Mouse (Mus musculus) left cerebral cortex, postnatal 25 days (tissue): ENCODE data around the gene Ldhal6b. TPM values are rescaled to one million over a fixed set of nuclear protein-coding genes. Genes with fewer than 3 reads are reported as not detected.
"Not testable (repeated sequence)": the region's sequence is repeated elsewhere in the genome, so short reads cannot be mapped to it uniquely, and the experiment has no call there.

Source experiments
- DNase-seq, 2 experiments: peaks; one replicate each; pipeline ENCODE4 v3.0.0; 2022; ENCODE audit warnings: low spot score in 2 of 2, mixed read lengths in 1 of 2
- intact Hi-C: fragments of 180-260 bp; cut with DNase I; formaldehyde crosslinking; loops from one replicate; pipeline ENCODE4 v1.15.1; 2025
- total RNA-seq, 2 experiments: library from RNA; stranded (reverse); gene quantifications; 2 replicates each; pipeline ENCODE4 v1.2.3; 2021

Ldhal6b gene
- 1 to 10 TPM; 1.1 to 1.2 TPM for total RNA-seq

GRCm38 (mm10) chr17:5418545-5418944 is at the start of gene Ldhal6b:
Gene Ldhal6b, minus strand, starts transcription at chr17:5418767.
- no peak for DNase-seq
- intact Hi-C loops = no loop called here

- intact Hi-C loops = no loop called here
- no peak for DNase-seq
Measured at GRCm38 (mm10) chr17:5467177-5467576, 48.6 kb upstream of the Ldhal6b start.

GRCm38 (mm10) chr17:5466736-5467135 is 48.2 kb upstream of the Ldhal6b start:
- no peak for DNase-seq
- intact Hi-C loops = no loop called here

- intact Hi-C loops = no loop called here
- DNase-seq = no peak
Measured at GRCm38 (mm10) chr17:5463912-5464311, 45.3 kb upstream of the Ldhal6b start.

- DNase-seq = peak in 1 of 2 experiments; percentile 38
- intact Hi-C loops = no loop called here
Measured at GRCm38 (mm10) chr17:5453657-5454056, 35.1 kb upstream of the Ldhal6b start.

GRCm38 (mm10) chr17:5443751-5444150 is 25.2 kb upstream of the Ldhal6b start:
- intact Hi-C loops = loop anchor here (5.0 to 10.0 kb wide), 2 partner anchors 89 to 481 kb away; no protein-coding TSS in a partner anchor
- no peak for DNase-seq

- intact Hi-C loops = loop anchor here (5.0 to 10.0 kb wide), 2 partner anchors 89 to 482 kb away; no protein-coding TSS in a partner anchor
- no peak for DNase-seq
Measured at GRCm38 (mm10) chr17:5443260-5443659, 24.7 kb upstream of the Ldhal6b start.

- intact Hi-C loops = loop anchor here (5.0 to 10.0 kb wide), 2 partner anchors 90 to 482 kb away; no protein-coding TSS in a partner anchor
- DNase-seq = not testable (repeated sequence)
Measured at GRCm38 (mm10) chr17:5442403-5442802, 23.8 kb upstream of the Ldhal6b start.

GRCm38 (mm10) chr17:5440159-5440971 is 21.8 kb upstream of the Ldhal6b start, which contains the start of gene Tmem242:
Gene Tmem242, minus strand, starts transcription at chr17:5440259.
- intact Hi-C loops = loop anchor here (1.0 to 10.0 kb wide), 6 partner anchors 52 to 484 kb away; partner anchors contain the start of gene Zdhhc14
- DNase-seq = peak; percentile 90 to 92

- peak in 1 of 2 experiments; percentile 35 for DNase-seq
- intact Hi-C loops = loop anchor here (1.0 to 10.0 kb wide), 6 partner anchors 53 to 485 kb away; partner anchors contain the start of gene Zdhhc14
Measured at GRCm38 (mm10) chr17:5439831-5440158, 21.2 kb upstream of the Ldhal6b start.

- intact Hi-C loops = loop anchor here (5.0 kb wide), 1 partner anchor 458 kb away; no protein-coding TSS in a partner anchor
- no peak for DNase-seq
Measured at GRCm38 (mm10) chr17:5429772-5430133, 11.2 kb upstream of the Ldhal6b start.

- DNase-seq = peak; percentile 93 to 97
- intact Hi-C loops = no loop called here
Measured at GRCm38 (mm10) chr17:5429090-5429771, 10.7 kb upstream of the Ldhal6b start.

- no peak for DNase-seq
- intact Hi-C loops = no loop called here
Measured at GRCm38 (mm10) chr17:5425204-5425603, 6.6 kb upstream of the Ldhal6b start.

- peak in 1 of 2 experiments; percentile 72 for DNase-seq
- intact Hi-C loops = no loop called here
Measured at GRCm38 (mm10) chr17:5424156-5424555, 5.6 kb upstream of the Ldhal6b start.

- intact Hi-C loops = no loop called here
- no peak for DNase-seq
Measured at GRCm38 (mm10) chr17:5421835-5422234, 3.3 kb upstream of the Ldhal6b start.

GRCm38 (mm10) chr17:5419771-5420518 is 1.4 kb upstream of the Ldhal6b start:
- DNase-seq = no peak
- intact Hi-C loops = no loop called here

GRCm38 (mm10) chr17:5419056-5419455 is 489 bp upstream of the Ldhal6b start:
- DNase-seq = no peak
- intact Hi-C loops = no loop called here

- DNase-seq = no peak
- intact Hi-C loops = no loop called here
Measured at GRCm38 (mm10) chr17:5416518-5416917, 2.0 kb downstream of the Ldhal6b start.

GRCm38 (mm10) chr17:5414041-5414440 is 4.5 kb downstream of the Ldhal6b start:
- intact Hi-C loops = no loop called here
- DNase-seq = no peak

- intact Hi-C loops = no loop called here
- no peak for DNase-seq
Measured at GRCm38 (mm10) chr17:5413350-5413749, 5.2 kb downstream of the Ldhal6b start.
